Mouse (Mus musculus) neural tube, embryonic 13.5 days (tissue): ENCODE results near the gene Tefm. TPM values are rescaled to one million over a fixed set of nuclear protein-coding genes. Genes with fewer than 3 reads are reported as not detected.

ENCODE experiments used
- ATAC-seq: fragments of 200-750 bp; cut with Nextera tagmentation; 2 replicates; pipeline ENCODE4 v1.8.0; 2017; ENCODE audit warnings: low read depth, mild to moderate bottlenecking, moderate TSS enrichment, moderate library complexity
- H3K27ac ChIP-seq: fragments of 300-500 bp; sonication (generic); replicated peaks from 2 replicates; pipeline ENCODE4 v1.5.1; 2015; ENCODE audit warnings: moderate library complexity, mild to moderate bottlenecking, inconsistent platforms
- H3K27me3 ChIP-seq: fragments of 300-500 bp; sonication (generic); 2 replicates; pipeline ENCODE4 v1.6.1; 2015; ENCODE audit warnings: mild to moderate bottlenecking, inconsistent platforms
- H3K36me3 ChIP-seq: fragments of 300-500 bp; sonication (generic); 2 replicates; pipeline ENCODE4 v1.6.1; 2015; ENCODE audit warnings: mild to moderate bottlenecking, inconsistent platforms
- H3K4me1 ChIP-seq: fragments of 300-500 bp; sonication (generic); replicated peaks from 2 replicates; pipeline ENCODE4 v1.6.1; 2015; ENCODE audit warnings: inconsistent platforms
- H3K4me2 ChIP-seq: fragments of 300-500 bp; sonication (generic); 2 replicates; pipeline ENCODE4 v1.6.1; 2015; ENCODE audit warnings: inconsistent platforms, mild to moderate bottlenecking, moderate library complexity
- H3K4me3 ChIP-seq: fragments of 300-500 bp; sonication (generic); 2 replicates; pipeline ENCODE4 v1.5.1; 2015; ENCODE audit warnings: mild to moderate bottlenecking, inconsistent platforms
- H3K9ac ChIP-seq: fragments of 300-500 bp; sonication (generic); 2 replicates; pipeline ENCODE4 v1.6.1; 2015; ENCODE audit warnings: moderate library complexity, mild to moderate bottlenecking, inconsistent platforms
- H3K9me3 ChIP-seq: fragments of 300-500 bp; sonication (generic); 2 replicates; pipeline ENCODE4 v1.6.1; 2016; ENCODE audit warnings: inconsistent platforms
- WGBS: fragments of 180-500 bp; shearing (Covaris S2); methylation state at CpG from one replicate; pipeline ENCODE4 v1.1.7; 2015; 5-methylcytosine and 5-hydroxymethylcytosine counted together
- polyA plus RNA-seq: library from polyadenylated mRNA; unstranded; fragments of >200 nt; fragmentation: Nextera tagmentation; extraction: Ambion mirVana; gene quantifications from 2 replicates; pipeline ENCODE4 v1.2.1, GENCODE M21; 2015

The Tefm gene
- polyA plus RNA-seq, 1 experiment from 2014 or later: 26.6 TPM

GRCm38 (mm10) chr11:80171884-80172283 lies 29.9 kb upstream of the Tefm start:
- no peak overlapping the region for H3K4me3 ChIP-seq
- no peak overlapping the region for H3K4me2 ChIP-seq
- no peaks in the 10 kb centered on the region for H3K9me3 ChIP-seq
- no peaks in the 10 kb centered on the region for H3K36me3 ChIP-seq
- WGBS: 68% methylated on average over 4 of the region's 4 CpGs
- no peak overlapping the region for H3K27ac ChIP-seq
- no peaks in the 10 kb centered on the region for H3K4me1 ChIP-seq
- H3K27me3 ChIP-seq: no peaks in the 10 kb centered on the region
- ATAC-seq: no peak
- no peak overlapping the region for H3K9ac ChIP-seq

- Histone ChIP-seq H3K27me3 (no peaks in the 10 kb centered on the region), H3K9ac (no peak overlapping the region), H3K9me3 (no peaks in the 10 kb centered on the region), H3K36me3 (no peaks in the 10 kb centered on the region), H3K27ac (no peak overlapping the region), H3K4me3 (no peak overlapping the region), H3K4me1 (no peaks in the 10 kb centered on the region), H3K4me2 (no peak overlapping the region)
- 78% methylated on average over 5 of the region's 5 CpGs for WGBS
- ATAC-seq: no peak
These were observed 28.4 kb upstream of the Tefm start for GRCm38 (mm10) chr11:80170351-80170750.

GRCm38 (mm10) chr11:80169629-80170028 lies 27.7 kb upstream of the Tefm start:
- Histone ChIP-seq H3K27ac (no peak overlapping the region), H3K4me2 (no peak overlapping the region), H3K27me3 (no peaks in the 10 kb centered on the region), H3K36me3 (no peaks in the 10 kb centered on the region), H3K4me3 (no peak overlapping the region), H3K9ac (no peak overlapping the region), H3K4me1 (no peaks in the 10 kb centered on the region), H3K9me3 (no peaks in the 10 kb centered on the region)
- WGBS: 90% methylated on average over 3 of the region's 3 CpGs
- no peak for ATAC-seq

- no peak overlapping the region for H3K27ac ChIP-seq
- H3K4me2 ChIP-seq: no peak overlapping the region
- no peak overlapping the region for H3K9ac ChIP-seq
- no peaks in the 10 kb centered on the region for H3K27me3 ChIP-seq
- H3K36me3 ChIP-seq: no peaks in the 10 kb centered on the region
- ATAC-seq: no peak
- no peaks in the 10 kb centered on the region for H3K4me1 ChIP-seq
- no peak overlapping the region for H3K4me3 ChIP-seq
- 83% methylated on average over 4 of the region's 4 CpGs for WGBS
- no peaks in the 10 kb centered on the region for H3K9me3 ChIP-seq
These were observed 26.8 kb upstream of the Tefm start for GRCm38 (mm10) chr11:80168611-80169249.

GRCm38 (mm10) chr11:80168121-80168520 lies 26.1 kb upstream of the Tefm start:
- Histone ChIP-seq H3K9ac (no peak overlapping the region), H3K4me3 (no peak overlapping the region), H3K27me3 (no peaks in the 10 kb centered on the region), H3K9me3 (no peaks in the 10 kb centered on the region), H3K36me3 (no peaks in the 10 kb centered on the region), H3K4me2 (no peak overlapping the region), H3K27ac (no peak overlapping the region), H3K4me1 (no peaks in the 10 kb centered on the region)
- ATAC-seq: no peak
- 91% methylated on average over 9 of the region's 9 CpGs for WGBS

GRCm38 (mm10) chr11:80164224-80164623 lies 22.2 kb upstream of the Tefm start:
- no peak overlapping the region for H3K9ac ChIP-seq
- 55% methylated on average over 2 of the region's 2 CpGs for WGBS

GRCm38 (mm10) chr11:80163362-80164116 lies 21.6 kb upstream of the Tefm start:
- WGBS: 83% methylated on average over 7 of the region's 7 CpGs
- Histone ChIP-seq H3K9me3 (no peaks in the 10 kb centered on the region), H3K27me3 (no peaks in the 10 kb centered on the region), H3K4me1 (no peaks in the 10 kb centered on the region), H3K4me3 (no peak overlapping the region), H3K36me3 (no peaks in the 10 kb centered on the region), H3K4me2 (no peak overlapping the region), H3K9ac (no peak overlapping the region), H3K27ac (no peak overlapping the region)
- ATAC-seq: no peak

More at GRCm38 (mm10) chr11:80164224-80164623, 22.2 kb upstream of the Tefm start:
- Histone ChIP-seq H3K4me3 (no peak overlapping the region), H3K9me3 (no peaks in the 10 kb centered on the region), H3K36me3 (no peaks in the 10 kb centered on the region), H3K27ac (no peak overlapping the region), H3K4me2 (no peak overlapping the region), H3K4me1 (no peaks in the 10 kb centered on the region), H3K27me3 (no peaks in the 10 kb centered on the region)
- no peak for ATAC-seq

- H3K4me2 ChIP-seq: no peak overlapping the region
- 83% methylated on average over 4 of the region's 4 CpGs for WGBS
- ATAC-seq: no peak
- H3K27me3 ChIP-seq: peaks cover 5% of the 10 kb centered on the region
- H3K27ac ChIP-seq: no peak overlapping the region
- H3K4me3 ChIP-seq: no peak overlapping the region
- H3K9ac ChIP-seq: no peak overlapping the region
- no peaks in the 10 kb centered on the region for H3K36me3 ChIP-seq
- H3K9me3 ChIP-seq: no peaks in the 10 kb centered on the region
- no peaks in the 10 kb centered on the region for H3K4me1 ChIP-seq
These were observed 19.1 kb upstream of the Tefm start for GRCm38 (mm10) chr11:80161041-80161440.

GRCm38 (mm10) chr11:80159018-80159417 lies 17.0 kb upstream of the Tefm start:
- H3K4me3 ChIP-seq: no peak overlapping the region
- no peaks in the 10 kb centered on the region for H3K36me3 ChIP-seq
- peaks cover 4% of the 10 kb centered on the region for H3K4me1 ChIP-seq
- no peak for ATAC-seq
- H3K27me3 ChIP-seq: peaks cover 25% of the 10 kb centered on the region
- H3K27ac ChIP-seq: no peak overlapping the region
- WGBS: 79% methylated on average over 7 of the region's 7 CpGs
- no peak overlapping the region for H3K9ac ChIP-seq
- H3K4me2 ChIP-seq: no peak overlapping the region
- no peaks in the 10 kb centered on the region for H3K9me3 ChIP-seq

- peaks cover 47% of the 10 kb centered on the region for H3K27me3 ChIP-seq
- WGBS: 85% methylated on average over 4 of the region's 4 CpGs
These were observed 14.9 kb upstream of the Tefm start for GRCm38 (mm10) chr11:80156841-80157240.

GRCm38 (mm10) chr11:80155961-80156360 lies 14.0 kb upstream of the Tefm start:
- Histone ChIP-seq H3K9ac (no peak overlapping the region), H3K4me3 (no peak overlapping the region), H3K4me2 (peak overlapping the region; percentile 9; the same call in 1 of the 2 replicates), H3K9me3 (no peaks in the 10 kb centered on the region), H3K27ac (no peak overlapping the region), H3K27me3 (peaks cover 51% of the 10 kb centered on the region), H3K4me1 (peaks cover 9% of the 10 kb centered on the region), H3K36me3 (no peaks in the 10 kb centered on the region)
- WGBS: 78% methylated on average over 4 of the region's 4 CpGs
- no peak for ATAC-seq

More at GRCm38 (mm10) chr11:80156841-80157240, 14.9 kb upstream of the Tefm start:
- Histone ChIP-seq H3K9me3 (no peaks in the 10 kb centered on the region), H3K27ac (no peak overlapping the region), H3K4me3 (no peak overlapping the region), H3K4me1 (peaks cover 9% of the 10 kb centered on the region), H3K9ac (no peak overlapping the region), H3K36me3 (no peaks in the 10 kb centered on the region), H3K4me2 (no peak overlapping the region)
- ATAC-seq: no peak

- Histone ChIP-seq H3K27me3 (peaks cover 51% of the 10 kb centered on the region), H3K36me3 (no peaks in the 10 kb centered on the region), H3K4me2 (peak overlapping the region; percentile 13; the same call in 1 of the 2 replicates), H3K9me3 (no peaks in the 10 kb centered on the region), H3K27ac (no peak overlapping the region), H3K4me3 (no peak overlapping the region), H3K9ac (no peak overlapping the region), H3K4me1 (peaks cover 9% of the 10 kb centered on the region)
- 87% methylated on average over 8 of the region's 8 CpGs for WGBS
- ATAC-seq: no peak
These were observed 13.6 kb upstream of the Tefm start for GRCm38 (mm10) chr11:80155541-80155940.
